Mouse (Mus musculus) embryonic fibroblast, embryonic 13.5 days (primary cell): Measurements from ENCODE around the gene Rab29.

Source experiments
- CTCF ChIP-seq: IDR thresholded peaks from 2 replicates; pipeline ENCODE4 v1.5.1; 2011; ENCODE audit warnings: mild to moderate bottlenecking, control low read depth, low read length, moderate library complexity, borderline replicate concordance; ENCODE audit not compliant: insufficient read depth
- POLR2A ChIP-seq: IDR thresholded peaks from 2 replicates; pipeline ENCODE4 v1.6.1; 2011; ENCODE audit warnings: low read depth, mild to moderate bottlenecking, control low read depth, low read length, moderate library complexity

DNA sequence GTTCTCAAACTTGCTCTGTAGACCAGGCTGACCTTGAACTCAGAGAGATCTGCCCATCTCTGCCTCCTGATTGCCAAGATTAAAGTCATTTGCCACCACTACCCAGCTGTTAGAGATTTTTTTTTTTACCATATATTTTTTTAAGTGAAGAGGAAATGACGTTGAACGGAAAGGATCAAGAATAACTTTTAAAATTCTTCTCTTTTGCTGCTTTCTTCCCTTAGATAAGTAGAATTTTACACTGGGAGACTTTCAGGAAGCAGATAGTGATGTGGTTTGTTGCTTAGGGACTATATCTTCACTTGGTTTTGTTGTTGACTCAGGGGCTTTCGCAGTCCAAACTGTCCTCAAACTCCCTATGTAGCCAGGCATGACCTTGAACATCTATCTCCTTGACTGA lies 41.4 kb downstream of the Rab29 start:
- TF ChIP-seq CTCF (no peak), POLR2A (no peak)
